Mouse (Mus musculus) kidney, embryonic 15.5 days (tissue): ENCODE results near the gene Tmem39a. TPM values are rescaled to one million over a fixed set of nuclear protein-coding genes. Genes with fewer than 3 reads are reported as not detected.

Experiments used
- ATAC-seq: fragments of 200-750 bp; cut with Nextera tagmentation; replicated peaks from 2 replicates; pipeline ENCODE4 v1.8.0; 2017; ENCODE audit warnings: moderate TSS enrichment; ENCODE audit not compliant: low FRiP score
- H3K27ac ChIP-seq: fragments of 300-500 bp; sonication (generic); 2 replicates; pipeline ENCODE4 v1.5.1; 2015; ENCODE audit warnings: mild to moderate bottlenecking, inconsistent platforms
- H3K27me3 ChIP-seq: fragments of 300-500 bp; sonication (generic); 2 replicates; pipeline ENCODE4 v1.6.1; 2015; ENCODE audit warnings: inconsistent platforms
- H3K36me3 ChIP-seq: fragments of 300-500 bp; sonication (generic); 2 replicates; pipeline ENCODE4 v1.6.1; 2015; ENCODE audit warnings: inconsistent platforms
- H3K4me1 ChIP-seq: fragments of 300-500 bp; sonication (generic); 2 replicates; pipeline ENCODE4 v1.6.1; 2015; ENCODE audit warnings: inconsistent platforms
- H3K4me2 ChIP-seq: fragments of 300-500 bp; sonication (generic); 2 replicates; pipeline ENCODE4 v1.6.1; 2015; ENCODE audit warnings: moderate library complexity, mild to moderate bottlenecking, inconsistent platforms
- H3K4me3 ChIP-seq: fragments of 300-500 bp; sonication (generic); replicated peaks from 2 replicates; pipeline ENCODE4 v1.5.1; 2015; ENCODE audit warnings: mild to moderate bottlenecking, inconsistent platforms
- H3K9ac ChIP-seq: fragments of 300-500 bp; sonication (generic); 2 replicates; pipeline ENCODE4 v1.6.1; 2015; ENCODE audit warnings: mild to moderate bottlenecking, inconsistent platforms
- H3K9me3 ChIP-seq: fragments of 300-500 bp; sonication (generic); replicated peaks from 2 replicates; pipeline ENCODE4 v1.6.1; 2016; ENCODE audit warnings: inconsistent platforms
- WGBS: fragments of 180-500 bp; shearing (Covaris S2); methylation state at CpG from one replicate; pipeline ENCODE4 v1.1.7; 2015; ENCODE audit warnings: mixed read lengths; 5-methylcytosine and 5-hydroxymethylcytosine counted together
- polyA plus RNA-seq: library from polyadenylated mRNA; unstranded; fragments of >200 nt; fragmentation: Nextera tagmentation; extraction: Ambion mirVana; gene quantifications from 2 replicates; pipeline ENCODE4 v1.2.1, GENCODE M21; 2015

Gene Tmem39a
- polyA plus RNA-seq, 1 experiment from 2014 or later, result 118 TPM

- Histone ChIP-seq H3K27me3 (no peaks in the 10 kb centered on the region), H3K9me3 (no peaks in the 10 kb centered on the region), H3K36me3 (peaks cover 62% of the 10 kb centered on the region), H3K4me1 (no peaks in the 10 kb centered on the region), H3K4me2 (no peak overlapping the region), H3K4me3 (no peak overlapping the region), H3K9ac (no peak overlapping the region), H3K27ac (no peak overlapping the region)
- WGBS, result 95% methylated on average over 4 of the region's 4 CpGs
- ATAC-seq, result no peak
Measured at GRCm38 (mm10) chr16:38592946-38593345, 34.4 kb downstream of the Tmem39a start.

GRCm38 (mm10) chr16:38594435-38594834 is 35.9 kb downstream of the Tmem39a start:
- peaks cover 47% of the 10 kb centered on the region for H3K36me3 ChIP-seq
- no peak for ATAC-seq
- H3K4me2 ChIP-seq, result no peak overlapping the region
- no peaks in the 10 kb centered on the region for H3K9me3 ChIP-seq
- no peaks in the 10 kb centered on the region for H3K27me3 ChIP-seq
- no peak overlapping the region for H3K4me3 ChIP-seq
- H3K4me1 ChIP-seq, result no peaks in the 10 kb centered on the region
- 89% methylated on average over 1 of the region's 1 CpGs for WGBS
- H3K27ac ChIP-seq, result no peak overlapping the region
- no peak overlapping the region for H3K9ac ChIP-seq

DNA sequence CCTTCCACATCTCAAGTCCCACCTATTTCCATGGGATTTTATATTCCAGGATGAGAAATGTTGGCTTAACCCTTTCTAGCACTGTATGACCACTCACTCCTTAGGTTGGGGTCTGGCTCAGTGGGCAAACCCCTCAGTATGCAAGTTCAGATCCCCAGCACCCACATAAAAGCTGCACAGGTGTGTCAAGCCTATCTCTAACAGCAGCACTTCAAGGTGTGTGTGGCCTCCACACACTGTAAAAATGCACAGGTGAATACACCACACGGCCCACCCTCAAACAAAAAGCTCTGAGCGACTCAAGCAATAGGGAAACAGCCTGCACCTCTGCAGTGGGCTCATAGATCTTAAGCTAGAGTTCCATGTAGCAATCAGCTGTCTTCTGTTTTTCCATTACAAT is 37.6 kb downstream of the Tmem39a start:
- no peak overlapping the region for H3K4me2 ChIP-seq
- H3K36me3 ChIP-seq, result peaks cover 35% of the 10 kb centered on the region
- H3K9ac ChIP-seq, result no peak overlapping the region
- no peak overlapping the region for H3K4me3 ChIP-seq
- no peaks in the 10 kb centered on the region for H3K27me3 ChIP-seq
- H3K27ac ChIP-seq, result no peak overlapping the region
- 89% methylated on average over 2 of the region's 2 CpGs for WGBS
- H3K9me3 ChIP-seq, result no peaks in the 10 kb centered on the region
- no peak for ATAC-seq
- no peaks in the 10 kb centered on the region for H3K4me1 ChIP-seq

- WGBS, result 84% methylated on average over 2 of the region's 2 CpGs
- H3K27me3 ChIP-seq, result no peaks in the 10 kb centered on the region
- H3K27ac ChIP-seq, result no peak overlapping the region
- H3K9me3 ChIP-seq, result no peaks in the 10 kb centered on the region
- no peak for ATAC-seq
- peaks cover 30% of the 10 kb centered on the region for H3K36me3 ChIP-seq
- no peak overlapping the region for H3K9ac ChIP-seq
- no peaks in the 10 kb centered on the region for H3K4me1 ChIP-seq
- H3K4me2 ChIP-seq, result no peak overlapping the region
- no peak overlapping the region for H3K4me3 ChIP-seq
Measured at GRCm38 (mm10) chr16:38596651-38597050, 38.2 kb downstream of the Tmem39a start.

DNA sequence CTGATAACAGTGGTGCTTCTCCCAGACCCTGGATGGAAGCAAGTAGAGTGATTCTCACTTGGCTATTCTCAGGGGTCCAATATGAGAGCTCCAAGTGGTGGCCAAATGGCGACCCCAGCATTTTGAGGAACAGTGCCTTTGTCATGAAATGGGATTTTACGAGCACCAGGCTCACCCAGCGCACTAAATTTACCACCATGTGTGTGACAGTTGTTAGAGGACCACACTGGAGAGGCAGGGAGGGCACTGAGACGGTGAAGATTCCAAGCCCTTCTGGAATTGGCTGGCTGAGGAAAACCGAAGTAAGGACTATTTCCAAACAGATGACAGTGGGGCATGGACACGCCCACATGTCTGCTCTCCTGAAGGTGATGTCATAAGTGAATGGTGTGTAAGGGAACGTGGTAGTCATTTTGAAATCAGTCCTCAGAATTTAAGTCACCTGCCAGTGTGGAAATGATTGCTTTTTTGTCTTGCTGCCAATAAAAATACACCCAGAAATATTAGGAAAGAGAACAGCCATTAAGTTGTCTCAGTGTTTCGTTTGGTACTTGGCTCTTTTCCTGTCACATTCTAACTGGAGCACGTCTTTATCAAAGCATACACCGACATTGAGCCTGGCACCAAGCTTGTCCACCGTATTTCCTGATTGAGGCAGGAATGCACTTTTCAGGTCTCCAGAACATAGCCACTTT is 40.6 kb downstream of the Tmem39a start:
- ATAC-seq, result no peak
- Histone ChIP-seq H3K9ac (no peak overlapping the region), H3K27me3 (no peaks in the 10 kb centered on the region), H3K4me3 (no peak overlapping the region), H3K9me3 (no peaks in the 10 kb centered on the region), H3K4me2 (no peak overlapping the region), H3K27ac (no peak overlapping the region), H3K36me3 (peaks cover 23% of the 10 kb centered on the region), H3K4me1 (no peaks in the 10 kb centered on the region)
- 39% methylated on average over 11 of the region's 11 CpGs for WGBS

DNA sequence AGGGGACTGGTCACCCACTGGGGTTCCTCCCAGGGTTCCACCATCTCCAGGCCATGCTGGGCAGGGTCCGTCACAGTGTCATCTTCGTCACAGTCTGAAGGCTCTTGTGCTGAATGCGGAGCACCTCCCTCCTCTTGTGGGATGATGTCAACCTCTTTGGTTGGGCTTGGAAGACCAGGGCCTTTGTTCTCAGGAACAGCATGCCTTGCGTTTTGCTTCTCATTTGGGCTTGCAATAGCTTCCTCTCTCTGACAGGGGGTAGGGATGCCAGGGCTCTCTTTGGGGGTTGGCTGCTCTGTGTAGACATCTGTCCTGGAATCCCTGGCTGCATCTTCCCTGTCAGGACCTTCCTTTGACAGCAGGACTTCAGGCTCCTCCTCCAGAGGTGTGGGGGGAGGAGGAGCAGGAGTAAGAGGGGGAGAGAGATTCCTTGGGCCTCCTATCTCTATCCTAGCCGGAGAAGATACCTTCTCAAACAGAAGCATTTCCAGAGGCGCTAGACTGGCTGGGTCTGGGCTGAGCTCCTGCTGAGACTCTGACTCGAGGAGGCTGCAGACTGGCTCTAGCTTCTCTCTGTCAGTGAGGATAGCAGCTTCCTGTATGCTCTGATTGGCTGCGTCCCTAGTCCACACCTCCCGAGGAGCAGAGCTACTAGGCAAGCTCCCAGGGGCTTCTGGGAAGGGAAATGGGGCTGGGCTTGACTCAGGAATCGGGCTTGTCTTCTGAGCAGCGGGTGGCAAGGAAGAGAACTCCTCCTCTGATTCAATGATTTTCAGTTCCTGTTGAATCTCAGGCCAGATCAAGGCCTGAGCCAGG is 44.7 kb downstream of the Tmem39a start:
- H3K4me1 ChIP-seq, result no peaks in the 10 kb centered on the region
- ATAC-seq, result peak; percentile 55; the same call in 1 of the 2 replicates
- no peak overlapping the region for H3K27ac ChIP-seq
- WGBS, result 60% methylated on average over 11 of the region's 11 CpGs
- H3K4me3 ChIP-seq, result no peak overlapping the region
- no peaks in the 10 kb centered on the region for H3K27me3 ChIP-seq
- H3K4me2 ChIP-seq, result peak overlapping the region; percentile 14; the same call in 1 of the 2 replicates
- H3K36me3 ChIP-seq, result peaks cover 31% of the 10 kb centered on the region
- no peaks in the 10 kb centered on the region for H3K9me3 ChIP-seq
- H3K9ac ChIP-seq, result no peak overlapping the region

DNA sequence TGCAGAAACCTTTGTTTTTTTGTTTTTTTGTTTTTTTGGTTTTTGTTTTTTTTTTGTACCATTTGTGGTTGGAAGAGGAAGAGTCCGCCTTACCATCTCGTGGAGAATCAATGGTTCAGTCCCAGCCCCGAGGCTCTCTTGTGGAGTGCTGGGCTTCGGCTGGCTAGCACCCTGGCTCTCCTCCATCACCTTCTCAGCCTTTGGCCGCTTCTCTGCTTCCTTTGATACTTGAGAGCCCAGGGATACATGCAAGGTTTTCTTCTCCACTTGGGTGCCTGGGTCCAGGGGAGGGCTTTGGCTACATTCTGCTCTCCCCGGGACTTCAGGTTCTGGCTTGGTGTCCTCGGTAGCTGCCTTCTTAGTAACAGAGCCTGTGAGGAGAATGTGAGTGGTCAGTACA is 48.0 kb downstream of the Tmem39a start:
- H3K4me3 ChIP-seq, result no peak overlapping the region
- peaks cover 55% of the 10 kb centered on the region for H3K36me3 ChIP-seq
- ATAC-seq, result no peak
- no peak overlapping the region for H3K27ac ChIP-seq
- WGBS, result 88% methylated on average over 7 of the region's 7 CpGs
- peaks cover 3% of the 10 kb centered on the region; the same call in 1 of the 2 replicates for H3K9me3 ChIP-seq
- H3K9ac ChIP-seq, result no peak overlapping the region
- H3K4me1 ChIP-seq, result no peaks in the 10 kb centered on the region
- H3K27me3 ChIP-seq, result no peaks in the 10 kb centered on the region
- H3K4me2 ChIP-seq, result no peak overlapping the region

DNA sequence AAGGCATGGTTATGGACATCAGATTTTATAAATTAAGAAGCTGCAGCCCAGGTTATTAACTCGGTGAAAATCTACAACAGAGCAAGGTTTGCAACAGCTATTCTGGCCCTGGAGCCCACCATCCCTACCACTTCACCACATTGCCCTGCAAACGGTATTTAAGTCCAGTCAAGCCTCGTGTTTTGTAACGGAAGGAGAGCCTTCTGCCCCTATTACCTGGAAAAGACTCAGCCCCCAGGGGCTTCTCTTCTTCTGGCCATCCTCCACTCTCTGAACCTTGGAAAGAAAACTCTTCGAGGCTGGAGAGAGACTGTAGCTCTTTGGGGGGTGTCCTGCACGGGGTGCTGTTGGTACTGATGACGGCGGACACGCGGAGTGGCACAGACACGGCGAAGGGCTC is 50.2 kb downstream of the Tmem39a start:
- Histone ChIP-seq H3K9me3 (peaks cover 3% of the 10 kb centered on the region; the same call in 1 of the 2 replicates), H3K36me3 (peaks cover 43% of the 10 kb centered on the region), H3K27ac (no peak overlapping the region), H3K4me2 (no peak overlapping the region), H3K9ac (no peak overlapping the region), H3K4me3 (no peak overlapping the region), H3K27me3 (no peaks in the 10 kb centered on the region), H3K4me1 (no peaks in the 10 kb centered on the region)
- no peak for ATAC-seq
- WGBS, result 82% methylated on average over 12 of the region's 12 CpGs

DNA sequence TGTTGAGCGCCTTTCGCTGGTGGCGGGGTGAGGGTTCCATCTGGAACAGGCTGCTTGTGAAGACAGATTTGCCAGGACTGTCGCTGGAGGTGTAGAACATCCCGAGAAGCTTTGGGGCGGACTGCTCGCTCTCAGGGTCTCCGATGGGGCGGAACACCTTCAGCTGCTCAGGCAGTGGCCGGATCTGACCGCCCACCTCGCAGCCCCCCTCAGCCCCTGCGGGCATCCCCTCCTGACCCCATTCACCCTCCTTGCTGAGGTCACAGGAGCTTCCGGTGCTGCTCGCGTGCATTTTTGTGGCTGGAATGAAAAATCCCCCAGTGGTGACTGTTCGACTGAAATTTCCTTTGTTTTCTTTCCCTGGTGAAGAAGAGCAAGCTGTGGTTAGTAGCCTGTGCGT is 50.6 kb downstream of the Tmem39a start:
- H3K4me1 ChIP-seq, result no peaks in the 10 kb centered on the region
- no peak for ATAC-seq
- WGBS, result 58% methylated on average over 18 of the region's 18 CpGs
- H3K36me3 ChIP-seq, result peaks cover 43% of the 10 kb centered on the region
- peak overlapping the region; percentile 37 for H3K4me2 ChIP-seq
- no peak overlapping the region for H3K27ac ChIP-seq
- H3K4me3 ChIP-seq, result no peak overlapping the region
- peaks cover 3% of the 10 kb centered on the region; the same call in 1 of the 2 replicates for H3K9me3 ChIP-seq
- H3K9ac ChIP-seq, result no peak overlapping the region
- no peaks in the 10 kb centered on the region for H3K27me3 ChIP-seq

DNA sequence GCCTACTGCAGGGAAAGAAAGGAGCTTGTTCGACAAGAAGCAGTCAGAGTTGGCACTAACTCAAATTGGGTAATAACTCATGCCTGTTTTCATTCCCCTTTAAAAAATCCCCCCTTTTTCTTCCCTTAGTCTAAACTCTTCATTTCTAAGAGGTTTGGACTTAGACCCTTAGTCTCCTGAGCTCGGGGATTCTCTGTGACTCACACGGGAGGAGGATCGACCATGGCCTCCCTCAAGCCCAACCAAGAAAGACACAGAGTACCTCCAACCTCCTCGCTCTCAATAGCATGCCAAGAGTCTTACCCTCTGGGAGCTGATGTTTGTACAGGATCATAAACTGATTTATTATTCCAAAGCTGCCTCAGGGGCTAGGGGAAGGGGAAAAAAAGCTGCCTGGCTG is 54.1 kb downstream of the Tmem39a start:
- 51% methylated on average over 5 of the region's 5 CpGs for WGBS
- Histone ChIP-seq H3K4me1 (no peaks in the 10 kb centered on the region), H3K9ac (no peak overlapping the region), H3K27ac (no peak overlapping the region), H3K27me3 (no peaks in the 10 kb centered on the region), H3K4me2 (no peak overlapping the region), H3K9me3 (peaks cover 3% of the 10 kb centered on the region; the same call in 1 of the 2 replicates), H3K36me3 (peaks cover 33% of the 10 kb centered on the region), H3K4me3 (no peak overlapping the region)
- ATAC-seq, result no peak

DNA sequence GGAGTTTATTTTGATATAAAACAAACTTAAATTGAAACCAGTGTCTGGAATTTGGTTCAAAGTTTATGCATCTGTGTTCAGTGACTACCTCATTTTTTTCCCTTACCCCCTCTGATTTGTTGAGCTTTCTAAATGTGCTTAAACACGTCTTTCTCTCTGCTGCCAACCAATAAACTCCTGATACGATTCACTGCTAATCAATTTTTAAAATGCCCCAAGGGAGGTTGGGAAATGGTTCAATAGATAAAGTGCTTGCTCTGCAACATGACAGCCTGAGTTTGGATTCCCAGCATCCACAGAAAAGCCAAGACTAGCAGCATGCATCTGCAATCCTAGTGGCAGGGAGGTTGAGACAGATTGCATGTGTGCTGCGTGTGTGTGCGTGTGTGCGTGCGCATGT is 55.1 kb downstream of the Tmem39a start:
- Histone ChIP-seq H3K9ac (no peak overlapping the region), H3K4me1 (no peaks in the 10 kb centered on the region), H3K36me3 (peaks cover 28% of the 10 kb centered on the region), H3K27ac (no peak overlapping the region), H3K4me3 (no peak overlapping the region), H3K27me3 (no peaks in the 10 kb centered on the region), H3K9me3 (peaks cover 3% of the 10 kb centered on the region; the same call in 1 of the 2 replicates), H3K4me2 (no peak overlapping the region)
- 88% methylated on average over 6 of the region's 6 CpGs for WGBS
- no peak for ATAC-seq

DNA sequence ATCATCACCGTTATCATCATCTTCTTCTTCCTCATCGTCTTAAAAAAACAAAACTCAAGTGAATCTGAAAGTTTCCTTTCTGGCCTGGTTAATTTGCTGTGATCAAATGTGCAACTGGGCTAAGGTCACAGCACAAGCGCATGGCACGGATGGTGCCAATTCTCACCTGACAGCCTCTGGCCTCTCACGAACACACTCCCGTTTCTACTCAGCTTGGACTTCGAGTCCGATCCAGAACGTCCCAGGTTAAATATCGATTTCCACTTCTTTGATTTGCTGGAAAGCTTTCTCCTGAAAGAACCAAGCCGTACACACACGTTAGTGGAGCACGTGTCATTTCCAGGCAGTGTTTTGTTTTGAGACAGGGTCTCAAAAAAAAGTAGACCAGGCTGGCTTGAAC is 59.5 kb downstream of the Tmem39a start:
- Histone ChIP-seq H3K27ac (no peak overlapping the region), H3K4me2 (no peak overlapping the region), H3K9me3 (no peaks in the 10 kb centered on the region), H3K9ac (no peak overlapping the region), H3K36me3 (peaks cover 6% of the 10 kb centered on the region; the same call in 1 of the 2 replicates), H3K27me3 (no peaks in the 10 kb centered on the region), H3K4me1 (no peaks in the 10 kb centered on the region), H3K4me3 (no peak overlapping the region)
- ATAC-seq, result no peak
- WGBS, result 90% methylated on average over 13 of the region's 13 CpGs
